Comparison of ENCODE assay signal across 8 mouse cellular contexts in the genomic region with DNA sequence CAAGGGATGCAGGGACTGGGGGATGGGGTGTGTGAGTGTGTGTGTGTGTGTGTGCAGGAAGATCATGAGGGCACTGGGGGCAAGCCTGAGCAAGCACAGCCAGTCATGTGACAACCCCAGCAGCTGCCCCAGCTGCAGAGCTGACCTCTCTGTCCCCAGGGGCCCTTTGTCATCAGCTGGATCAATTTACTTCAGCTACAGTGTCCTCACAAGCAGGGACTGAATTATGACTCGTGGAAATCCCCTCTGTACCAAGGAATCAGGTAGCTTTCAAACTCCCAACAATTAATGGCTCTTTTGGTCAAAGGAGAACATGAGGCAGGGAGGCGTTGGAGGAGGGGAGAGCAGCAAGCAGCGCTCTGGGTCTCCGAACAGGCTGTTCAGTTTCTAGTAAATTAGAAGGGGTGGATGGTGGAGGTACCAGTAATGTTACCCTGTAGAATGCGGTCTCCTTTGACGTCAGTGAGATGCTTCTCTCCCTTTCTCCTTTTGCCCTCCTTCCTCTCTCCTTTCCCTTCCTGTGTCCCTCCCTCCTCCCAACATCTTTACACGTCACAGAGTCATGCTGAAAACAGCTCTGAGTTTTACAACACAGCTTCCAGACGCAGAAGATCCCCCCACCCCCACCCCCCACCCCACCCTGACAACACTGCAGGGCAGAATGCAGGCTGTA.
DNase-seq lines count a peak whose midpoint lies in the region; ATAC-seq and TF ChIP-seq lines count a peak whose summit lies in the region.

No protein-coding gene starts in this region.

- no peak overlapping the region for H3K4me3 ChIP-seq in cerebellum, adult 2 months (replicated peaks; ENCODE audit: insufficient read depth, low read depth, low read length)
- H3K4me3 ChIP-seq in forebrain, embryonic 14.5 days (ENCODE audit: low read depth, low read length), result no peak overlapping the region
- no peak overlapping the region for H3K4me3 ChIP-seq in liver, embryonic 12.5 days
- H3K4me3 ChIP-seq in neural tube, embryonic 13.5 days, result no peak overlapping the region

- H3K36me3 ChIP-seq in forebrain, embryonic 14.5 days (ENCODE audit: control insufficient read depth, insufficient read depth, low read length), result no peaks in the 10 kb centered on the region
- no peaks in the 10 kb centered on the region for H3K36me3 ChIP-seq in liver, embryonic 12.5 days
- H3K36me3 ChIP-seq in neural tube, embryonic 13.5 days, result no peaks in the 10 kb centered on the region

- peak in 1 of 2 experiments; percentile 30 for DNase-seq in cerebellum, adult 2 months
- DNase-seq in cerebellum, postnatal 4 days (ENCODE audit: low spot score in 2 of 2), result no peak
- DNase-seq in adipocyte (ENCODE audit: low spot score), result peak; percentile 52
- DNase-seq in forebrain, embryonic 14.5 days (ENCODE audit: low spot score), result no peak
- DNase-seq in hindlimb bud, embryonic 11.5 days (ENCODE audit: extremely low spot score, low read depth, low spot score), result peak; percentile 79
- no peak for DNase-seq in ovary, postnatal 36 days (ENCODE audit: low spot score)

- no peak for TF ChIP-seq POLR2A in cerebellum, adult 2 months (IDR thresholded peaks at IDR 0.05; ENCODE audit: borderline replicate concordance, insufficient read depth, low read length)

- no peak for TF ChIP-seq CTCF in cerebellum, adult 2 months (IDR thresholded peaks at IDR 0.05; ENCODE audit: borderline replicate concordance, insufficient read depth, low read depth, low read length)

- H3K27me3 ChIP-seq in cerebellum, adult 2 months (ENCODE audit: control insufficient read depth, insufficient read depth, low read length), result no peaks in the 10 kb centered on the region
- H3K27me3 ChIP-seq in forebrain, embryonic 14.5 days (replicated peaks; ENCODE audit: control insufficient read depth, insufficient read depth, low read length), result no peaks in the 10 kb centered on the region
- no peaks in the 10 kb centered on the region for H3K27me3 ChIP-seq in liver, embryonic 12.5 days (replicated peaks)
- H3K27me3 ChIP-seq in neural tube, embryonic 13.5 days, result no peaks in the 10 kb centered on the region

- peak overlapping the region; percentile 66 for H3K27ac ChIP-seq in cerebellum, adult 2 months (ENCODE audit: insufficient read depth, low read length)
- H3K27ac ChIP-seq in forebrain, embryonic 14.5 days (ENCODE audit: low read depth, low read length), result peak overlapping the region; percentile 75
- H3K27ac ChIP-seq in liver, embryonic 12.5 days, result peak overlapping the region; percentile 74
- peak overlapping the region; percentile 92 for H3K27ac ChIP-seq in neural tube, embryonic 13.5 days (replicated peaks)

- H3K4me2 ChIP-seq in forebrain, embryonic 14.5 days (ENCODE audit: low read length), result peak overlapping the region; percentile 31
- H3K4me2 ChIP-seq in liver, embryonic 12.5 days, result peak overlapping the region; percentile 10; the same call in 1 of the 2 replicates
- peak overlapping the region; percentile 25 for H3K4me2 ChIP-seq in neural tube, embryonic 13.5 days

- WGBS in cerebellum, adult 2 months, result 23% methylated on average over 8 of the region's 8 CpGs
- WGBS in forebrain, embryonic 14.5 days, result 14% methylated on average over 8 of the region's 8 CpGs
- WGBS in liver, embryonic 12.5 days (ENCODE audit: insufficient replicate concordance), result 21% methylated on average over 8 of the region's 8 CpGs
- 1% methylated on average over 8 of the region's 8 CpGs for WGBS in neural tube, embryonic 13.5 days

- H3K9me3 ChIP-seq in forebrain, embryonic 14.5 days (replicated peaks; ENCODE audit: control insufficient read depth, low read length), result no peaks in the 10 kb centered on the region
- no peaks in the 10 kb centered on the region for H3K9me3 ChIP-seq in liver, embryonic 12.5 days (replicated peaks)
- no peaks in the 10 kb centered on the region for H3K9me3 ChIP-seq in neural tube, embryonic 13.5 days

- H3K4me1 ChIP-seq in cerebellum, adult 2 months (ENCODE audit: control insufficient read depth, insufficient read depth, low read length), result peaks cover 14% of the 10 kb centered on the region; the same call in 1 of the 2 replicates
- peaks cover 21% of the 10 kb centered on the region for H3K4me1 ChIP-seq in forebrain, embryonic 14.5 days (ENCODE audit: control insufficient read depth, insufficient read depth, low read length)
- H3K4me1 ChIP-seq in liver, embryonic 12.5 days, result peaks cover 48% of the 10 kb centered on the region
- peaks cover 46% of the 10 kb centered on the region for H3K4me1 ChIP-seq in neural tube, embryonic 13.5 days (replicated peaks)

- peak overlapping the region; percentile 50 for H3K9ac ChIP-seq in forebrain, embryonic 14.5 days (ENCODE audit: low read length)
- no peak overlapping the region for H3K9ac ChIP-seq in liver, embryonic 12.5 days
- H3K9ac ChIP-seq in neural tube, embryonic 13.5 days, result peak overlapping the region; percentile 61

- ATAC-seq in forebrain, embryonic 14.5 days, result peak; percentile 27; the same call in 1 of the 2 replicates
- ATAC-seq in liver, embryonic 12.5 days, result peak; percentile 50
- ATAC-seq in neural tube, embryonic 13.5 days (ENCODE audit: low read depth), result peak; percentile 76

Comparison
In these comparisons a context has a peak if more than half of its experiments do, and no peak if none do; other contexts are left out.
1. DNase-seq: peak in adipocyte (single experiment) and hindlimb bud, embryonic 11.5 days (single experiment); none in cerebellum, postnatal 4 days (0 of 2), forebrain, embryonic 14.5 days (single experiment) and ovary, postnatal 36 days (single experiment).
2. Peak in every context shown above with its lines, with median percentiles within 50 percentile points of each other: H3K27ac ChIP-seq, ATAC-seq and H3K4me2 ChIP-seq.